Mouse (Mus musculus): ENCODE measurements around the gene Ptbp1. TPM values are rescaled to one million over a fixed set of nuclear protein-coding genes. Genes with fewer than 3 reads are reported as not detected.

Ptbp1 gene
- polyA plus RNA-seq, 1 experiment = 285 TPM

DNA sequence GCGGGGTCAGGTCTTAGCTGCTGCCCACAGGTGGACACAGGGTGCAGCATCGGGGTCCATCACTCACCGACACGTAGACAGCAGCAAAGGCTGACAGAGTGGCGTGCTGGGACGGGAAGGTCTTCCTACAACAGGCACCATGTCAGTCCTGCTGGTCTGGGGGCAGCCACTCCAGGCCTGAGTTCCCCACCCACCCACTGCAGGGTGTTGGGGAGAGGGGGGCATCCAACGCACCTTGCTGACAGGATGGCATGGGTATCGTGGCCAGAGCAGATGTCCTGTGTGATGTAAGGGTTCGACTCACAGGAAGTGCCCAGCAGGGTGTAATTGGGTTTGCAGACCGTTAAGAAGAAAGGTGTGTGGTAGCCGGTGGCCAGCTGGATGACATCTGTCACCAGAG lies 12.4 kb downstream of the Ptbp1 start:
- Histone ChIP-seq H3K36me3 (ENCODE audit: control insufficient read depth, insufficient read depth, low read length) (peaks cover 23% of the 10 kb centered on the region), H3K4me1 (ENCODE audit: control insufficient read depth, insufficient read depth, insufficient read length, low read length) (no peaks in the 10 kb centered on the region; the same call in 1 of the 2 replicates), H3K27ac (ENCODE audit: insufficient read depth, low read depth, low read length) (no peak overlapping the region), H3K27me3 (ENCODE audit: control insufficient read depth, insufficient read depth, low read length) (no peaks in the 10 kb centered on the region), H3K4me3 (ENCODE audit: low read depth, low read length) (no peak overlapping the region)
- TF ChIP-seq POLR2A (IDR thresholded peaks at IDR 0.05; ENCODE audit: low read depth, low read length) (no peak), CTCF (IDR thresholded peaks at IDR 0.05; ENCODE audit: extremely low read depth, insufficient read length, insufficient replicate concordance, low read depth, low read length) (no peak)
- WGBS = 75% methylated on average over 11 of the region's 11 CpGs

DNA sequence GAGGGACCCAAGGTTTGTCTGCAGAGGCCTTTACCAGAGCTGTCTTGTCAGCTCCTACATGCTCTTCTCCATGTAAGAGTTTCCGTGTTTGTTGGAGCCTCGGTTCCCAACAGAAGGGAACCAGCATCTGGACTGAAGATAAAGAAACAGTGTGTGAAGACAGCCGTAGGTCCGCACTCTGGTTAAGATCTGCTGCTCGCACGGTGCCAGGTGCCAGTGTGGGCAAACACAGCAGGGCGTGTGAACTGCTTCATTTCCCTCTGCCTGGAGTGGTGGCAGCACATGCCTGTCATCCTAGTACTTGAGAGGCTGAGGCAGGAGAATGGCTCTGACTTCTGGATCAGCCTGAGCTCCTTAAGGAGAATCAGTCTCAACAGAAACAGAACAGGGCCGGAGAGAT lies 17.6 kb downstream of the Ptbp1 start:
- Histone ChIP-seq H3K36me3 (ENCODE audit: control insufficient read depth, insufficient read depth, low read length) (no peaks in the 10 kb centered on the region), H3K4me3 (ENCODE audit: low read depth, low read length) (no peak overlapping the region), H3K4me1 (ENCODE audit: control insufficient read depth, insufficient read depth, insufficient read length, low read length) (peaks cover 4% of the 10 kb centered on the region; the same call in 1 of the 2 replicates), H3K27ac (ENCODE audit: insufficient read depth, low read depth, low read length) (no peak overlapping the region), H3K27me3 (ENCODE audit: control insufficient read depth, insufficient read depth, low read length) (peaks cover 13% of the 10 kb centered on the region; the same call in 1 of the 2 replicates)
- TF ChIP-seq POLR2A (IDR thresholded peaks at IDR 0.05; ENCODE audit: low read depth, low read length) (no peak), CTCF (IDR thresholded peaks at IDR 0.05; ENCODE audit: extremely low read depth, insufficient read length, insufficient replicate concordance, low read depth, low read length) (no peak)
- WGBS = 57% methylated on average over 8 of the region's 8 CpGs

DNA sequence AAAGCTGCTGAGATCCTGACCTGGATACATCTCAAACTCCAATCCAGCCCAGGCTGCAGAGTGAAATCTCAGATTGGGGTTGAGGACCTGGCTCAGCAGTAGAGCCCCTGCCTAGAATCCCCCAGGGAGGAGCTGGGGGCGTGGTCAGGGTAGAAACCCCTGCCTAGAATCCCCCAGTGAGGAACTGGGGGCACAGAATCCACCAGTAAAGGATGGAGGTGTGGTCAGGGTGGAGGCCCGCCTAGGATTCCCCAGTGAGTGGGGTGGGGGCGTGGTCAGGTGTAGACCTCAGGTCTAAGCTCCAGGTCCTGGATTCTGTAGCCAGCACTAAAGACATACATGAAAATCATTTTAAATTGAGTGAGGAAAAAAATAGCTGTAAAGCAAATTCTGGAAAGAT lies 18.6 kb downstream of the Ptbp1 start:
- WGBS = 41% methylated on average over 3 of the region's 3 CpGs
- no peak overlapping the region for H3K4me3 ChIP-seq (ENCODE audit: low read depth, low read length)
- peaks cover 11% of the 10 kb centered on the region for H3K4me1 ChIP-seq (ENCODE audit: control insufficient read depth, insufficient read depth, insufficient read length, low read length)
- peaks cover 13% of the 10 kb centered on the region; the same call in 1 of the 2 replicates for H3K27me3 ChIP-seq (ENCODE audit: control insufficient read depth, insufficient read depth, low read length)
- H3K36me3 ChIP-seq (ENCODE audit: control insufficient read depth, insufficient read depth, low read length) = no peaks in the 10 kb centered on the region
- H3K27ac ChIP-seq (ENCODE audit: insufficient read depth, low read depth, low read length) = no peak overlapping the region
- TF ChIP-seq POLR2A (IDR thresholded peaks at IDR 0.05; ENCODE audit: low read depth, low read length) (no peak), CTCF (IDR thresholded peaks at IDR 0.05; ENCODE audit: extremely low read depth, insufficient read length, insufficient replicate concordance, low read depth, low read length) (no peak)

DNA sequence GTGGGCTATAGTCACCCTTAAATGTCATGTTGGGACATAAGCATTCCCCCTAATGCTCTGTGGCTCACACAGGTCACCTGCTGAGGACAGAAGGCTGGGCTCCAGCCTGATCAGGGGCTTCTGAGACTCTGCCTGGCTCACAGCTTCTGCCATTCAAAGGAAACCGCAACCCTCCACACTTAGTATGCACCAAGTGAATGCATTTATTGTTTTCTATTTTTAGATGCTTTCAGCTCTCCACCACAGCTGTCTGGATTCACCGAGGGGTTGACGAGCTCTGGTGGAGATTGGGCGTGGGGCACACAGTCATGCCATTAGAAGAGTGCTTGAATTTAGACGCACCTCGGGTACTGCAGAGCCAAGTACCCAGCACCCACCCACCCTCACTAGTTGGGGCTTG lies 19.1 kb downstream of the Ptbp1 start:
- H3K27ac ChIP-seq (ENCODE audit: insufficient read depth, low read depth, low read length) = no peak overlapping the region
- peaks cover 11% of the 10 kb centered on the region for H3K4me1 ChIP-seq (ENCODE audit: control insufficient read depth, insufficient read depth, insufficient read length, low read length)
- H3K4me3 ChIP-seq (ENCODE audit: low read depth, low read length) = no peak overlapping the region
- H3K27me3 ChIP-seq (ENCODE audit: control insufficient read depth, insufficient read depth, low read length) = peaks cover 13% of the 10 kb centered on the region; the same call in 1 of the 2 replicates
- 32% methylated on average over 6 of the region's 6 CpGs for WGBS
- H3K36me3 ChIP-seq (ENCODE audit: control insufficient read depth, insufficient read depth, low read length) = no peaks in the 10 kb centered on the region
- TF ChIP-seq POLR2A (IDR thresholded peaks at IDR 0.05; ENCODE audit: low read depth, low read length) (no peak), CTCF (IDR thresholded peaks at IDR 0.05; ENCODE audit: extremely low read depth, insufficient read length, insufficient replicate concordance, low read depth, low read length) (no peak)

DNA sequence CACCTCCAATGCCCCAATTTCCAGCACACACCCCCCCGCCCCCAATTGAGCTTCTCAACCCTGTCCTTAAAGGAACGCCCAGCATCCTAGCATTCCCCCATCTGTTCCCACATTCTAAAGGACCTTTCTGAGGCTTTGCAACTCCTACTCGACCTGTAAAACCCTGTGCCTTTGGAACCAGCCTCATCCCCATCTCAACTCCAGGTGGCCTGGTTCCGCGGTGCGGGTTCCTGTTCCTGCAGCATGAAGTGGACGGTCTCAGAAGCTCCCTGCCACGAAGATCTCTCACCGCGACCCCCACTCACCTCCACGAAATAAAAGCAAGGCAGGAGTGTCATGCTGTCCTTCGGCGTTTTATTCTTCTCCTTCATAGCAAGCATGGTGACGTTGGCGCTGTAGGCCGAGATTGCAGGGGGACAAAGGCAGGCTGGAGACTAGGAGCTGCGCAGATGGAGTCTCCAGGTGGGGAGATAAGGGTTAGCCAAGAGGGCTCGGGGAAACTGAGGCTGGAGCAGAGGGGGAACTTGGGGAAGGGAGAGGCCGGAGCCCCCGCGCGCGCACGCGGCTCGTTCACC lies 19.6 kb downstream of the Ptbp1 start:
- peaks cover 11% of the 10 kb centered on the region for H3K4me1 ChIP-seq (ENCODE audit: control insufficient read depth, insufficient read depth, insufficient read length, low read length)
- 4% methylated on average over 26 of the region's 26 CpGs for WGBS
- no peak for TF ChIP-seq CTCF (IDR thresholded peaks at IDR 0.05; ENCODE audit: extremely low read depth, insufficient read length, insufficient replicate concordance, low read depth, low read length)
- no peak for TF ChIP-seq POLR2A (IDR thresholded peaks at IDR 0.05; ENCODE audit: low read depth, low read length)
- H3K36me3 ChIP-seq (ENCODE audit: control insufficient read depth, insufficient read depth, low read length) = no peaks in the 10 kb centered on the region
- peak overlapping the region; percentile 63 for H3K4me3 ChIP-seq (ENCODE audit: low read depth, low read length)
- no peak overlapping the region for H3K27ac ChIP-seq (ENCODE audit: insufficient read depth, low read depth, low read length)
- H3K27me3 ChIP-seq (ENCODE audit: control insufficient read depth, insufficient read depth, low read length) = peaks cover 13% of the 10 kb centered on the region; the same call in 1 of the 2 replicates

DNA sequence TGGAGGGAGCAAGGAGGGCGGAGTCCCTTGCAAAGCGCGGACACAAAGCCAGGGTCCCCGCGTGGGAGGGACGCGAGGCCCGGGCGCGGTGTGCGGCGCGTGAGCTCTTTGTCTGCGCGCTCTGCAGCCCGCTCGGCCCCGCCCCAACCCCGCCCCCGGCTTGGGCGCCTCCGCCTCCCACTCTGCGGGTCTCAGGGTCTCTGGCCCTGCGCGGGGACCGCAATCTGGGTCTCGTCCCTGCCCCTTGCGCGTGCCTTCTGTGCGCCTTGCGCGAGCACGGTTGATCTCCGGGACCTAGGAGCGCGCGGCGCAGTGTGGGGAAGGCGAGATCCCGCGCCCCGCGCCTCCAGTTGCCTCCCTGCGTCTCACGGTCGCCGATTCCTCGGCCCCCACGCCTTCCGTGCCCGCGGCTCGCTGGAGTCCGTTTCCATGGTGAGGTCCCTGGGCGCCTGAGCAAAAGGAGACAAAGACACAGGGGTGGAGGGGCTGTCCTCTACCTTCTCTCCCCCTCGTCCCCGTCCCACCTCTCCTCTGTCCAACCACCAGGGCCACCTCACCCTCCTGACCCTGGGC lies 20.1 kb downstream of the Ptbp1 start, which contains the start of the genes Prtn3 and Plppr3:
Prtn3 (plus strand) TSS at position 187 of the 573 bp plus-strand sequence.
Plppr3 (minus strand) TSS at position 345 of the 573 bp plus-strand sequence.
- Histone ChIP-seq H3K27ac (ENCODE audit: insufficient read depth, low read depth, low read length) (no peak within 1 kb of the TSS), H3K4me1 (ENCODE audit: control insufficient read depth, insufficient read depth, insufficient read length, low read length) (peaks cover 11% of the 10 kb centered on the region), H3K4me3 (ENCODE audit: low read depth, low read length) (peak within 1 kb of the TSS; percentile 63), H3K27me3 (ENCODE audit: control insufficient read depth, insufficient read depth, low read length) (peaks cover 13% of the 10 kb centered on the region; the same call in 1 of the 2 replicates), H3K36me3 (ENCODE audit: control insufficient read depth, insufficient read depth, low read length) (no peaks in the 10 kb centered on the region)
- under 1% methylated on average over 57 of the region's 57 CpGs for whole genome bisulfite sequencing
- TF ChIP-seq CTCF (IDR thresholded peaks at IDR 0.05; ENCODE audit: extremely low read depth, insufficient read length, insufficient replicate concordance, low read depth, low read length) (no peak), POLR2A (IDR thresholded peaks at IDR 0.05; ENCODE audit: low read depth, low read length) (no peak)

DNA sequence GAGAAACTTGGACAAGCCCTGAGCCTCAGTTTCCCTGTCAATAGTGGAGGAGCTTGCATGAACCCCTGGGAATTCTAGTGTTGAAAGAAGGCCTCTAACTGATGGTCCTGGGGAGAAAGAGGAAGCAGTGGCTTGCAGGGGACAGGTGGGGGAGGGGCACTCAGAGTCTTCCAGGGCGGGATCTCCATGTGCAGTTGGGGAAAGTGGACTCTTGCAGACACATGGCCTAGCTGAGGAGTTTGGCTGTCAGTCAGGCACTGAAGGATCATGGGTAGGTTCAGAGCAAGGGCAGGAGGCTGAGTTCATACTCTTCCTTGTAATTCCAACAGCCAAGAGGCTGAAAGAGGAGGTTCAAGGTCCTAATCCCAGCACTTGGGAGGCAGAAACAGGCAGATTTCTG lies 22.9 kb downstream of the Ptbp1 start:
- peak overlapping the region; percentile 57 for H3K27ac ChIP-seq (ENCODE audit: insufficient read depth, low read depth, low read length)
- 52% methylated on average over 1 of the region's 1 CpGs for WGBS
- H3K4me3 ChIP-seq (ENCODE audit: low read depth, low read length) = no peak overlapping the region

More for the DNA sequence above, 22.9 kb downstream of the Ptbp1 start:
- peaks cover 13% of the 10 kb centered on the region; the same call in 1 of the 2 replicates for H3K27me3 ChIP-seq (ENCODE audit: control insufficient read depth, insufficient read depth, low read length)
- peaks cover 19% of the 10 kb centered on the region for H3K4me1 ChIP-seq (ENCODE audit: control insufficient read depth, insufficient read depth, insufficient read length, low read length)
- TF ChIP-seq POLR2A (IDR thresholded peaks at IDR 0.05; ENCODE audit: low read depth, low read length) (no peak), CTCF (IDR thresholded peaks at IDR 0.05; ENCODE audit: extremely low read depth, insufficient read length, insufficient replicate concordance, low read depth, low read length) (no peak)
- no peaks in the 10 kb centered on the region for H3K36me3 ChIP-seq (ENCODE audit: control insufficient read depth, insufficient read depth, low read length)
